21 mouse cellular contexts compared by ENCODE assay signal in genomic region chr12:101667502-101667901, GRCm38 (mm10). TPM values are rescaled to one million over a fixed set of nuclear protein-coding genes. Genes with fewer than 3 reads are reported as not detected.
DNase-seq lines count a peak whose midpoint lies in the region; ATAC-seq and TF ChIP-seq lines count a peak whose summit lies in the region.
"Had no signal": no experiment of that assay in that cellular context is flagged by ENCODE, and none has a peak within 500 bp of the region (broad histone marks: within the 10 kb centered on the region; RNA-seq: fewer than 3 reads in every experiment).

No protein-coding gene starts in this region.

- no peak overlapping the region for H3K4me3 ChIP-seq in stomach, postnatal 0 days (ENCODE audit: low read depth, low read length)
- H3K4me3 ChIP-seq: embryonic facial prominence, embryonic 10.5 days; embryonic facial prominence, embryonic 12.5 days; forebrain, embryonic 13.5 days; forebrain, embryonic 15.5 days had no signal

- 88% methylated on average over 2 of the region's 2 CpGs for WGBS in stomach, postnatal 0 days

- no peak overlapping the region for H3K9ac ChIP-seq in stomach, postnatal 0 days (ENCODE audit: low read length)
- H3K9ac ChIP-seq: embryonic facial prominence, embryonic 12.5 days; forebrain, embryonic 13.5 days; forebrain, embryonic 15.5 days; forebrain, postnatal 0 days had no signal

- ATAC-seq in stomach, postnatal 0 days (ENCODE audit: low FRiP score, low TSS enrichment), result peak; percentile 67
- no peak for ATAC-seq in activated CD4-positive, CD25-positive, alpha-beta regulatory T cell, adult 4 months
- ATAC-seq: forebrain, embryonic 13.5 days; forebrain, embryonic 15.5 days; forebrain, postnatal 0 days; Patski had no signal

- no peak for TF ChIP-seq EP300 in stomach, postnatal 0 days (optimal IDR thresholded peaks at IDR 0.05)

- H3K9me3 ChIP-seq in stomach, postnatal 0 days (ENCODE audit: control insufficient read depth, low read length), result no peaks in the 10 kb centered on the region
- H3K9me3 ChIP-seq: embryonic facial prominence, embryonic 10.5 days; embryonic facial prominence, embryonic 12.5 days; forebrain, embryonic 13.5 days; forebrain, embryonic 15.5 days; G1E had no signal

- no peaks in the 10 kb centered on the region for H3K36me3 ChIP-seq in stomach, postnatal 0 days (ENCODE audit: control insufficient read depth, insufficient read depth, low read length)
- H3K36me3 ChIP-seq: embryonic facial prominence, embryonic 10.5 days; embryonic facial prominence, embryonic 12.5 days; forebrain, embryonic 15.5 days; G1E had no signal

- H3K27ac ChIP-seq in stomach, postnatal 0 days (replicated peaks), result no peak overlapping the region
- H3K27ac ChIP-seq: embryonic facial prominence, embryonic 10.5 days; embryonic facial prominence, embryonic 12.5 days; forebrain, embryonic 13.5 days; forebrain, embryonic 15.5 days had no signal

- no peak overlapping the region for H3K4me2 ChIP-seq in stomach, postnatal 0 days (replicated peaks; ENCODE audit: low read depth)
- H3K4me2 ChIP-seq: embryonic facial prominence, embryonic 12.5 days; forebrain, embryonic 13.5 days; forebrain, embryonic 15.5 days had no signal

- H3K4me1 ChIP-seq in stomach, postnatal 0 days (replicated peaks; ENCODE audit: control insufficient read depth, insufficient read depth), result no peaks in the 10 kb centered on the region
- H3K4me1 ChIP-seq: embryonic facial prominence, embryonic 10.5 days; embryonic facial prominence, embryonic 12.5 days; forebrain, embryonic 13.5 days; forebrain, embryonic 15.5 days had no signal

- DNase-seq in ES-CJ7 (ENCODE audit: low read depth, low spot score) (peak; percentile 38), ZHBTc4 (ENCODE audit: low read depth, low spot score) (peak; percentile 13)
- DNase-seq in stomach, postnatal 0 days (ENCODE audit: low spot score), result no peak
- no peak for DNase-seq in ovary, postnatal 14 days (ENCODE audit: low spot score)
- DNase-seq: adrenal gland, adult 8-10 months; adrenal gland, postnatal 14 days; adrenal gland, postnatal 36 days; cerebellum, adult 11-12 months; cerebellum, adult 2 months; cerebellum, adult 9-10 months; cerebellum, postnatal 10 days; cerebellum, postnatal 25 days; forebrain, postnatal 0 days had no signal

- no peak for TF ChIP-seq CTCF in stomach, postnatal 0 days (IDR thresholded peaks at IDR 0.05; ENCODE audit: low read depth)

- no peaks in the 10 kb centered on the region for H3K27me3 ChIP-seq in stomach, postnatal 0 days (ENCODE audit: control insufficient read depth, insufficient read depth, low read length)
- H3K27me3 ChIP-seq: embryonic facial prominence, embryonic 12.5 days; forebrain, embryonic 13.5 days; forebrain, embryonic 15.5 days had no signal

RNA-seq across cellular contexts. Expression of gene Tc2n, which starts 50.8 kb away (rescaled TPM):
- polyA plus RNA-seq in stomach, postnatal 0 days (2015; fragmentation: Nextera tagmentation; extraction: Ambion mirVana), result 11.6 and 12.5 TPM in 2 replicates
- polyA plus RNA-seq in activated CD4-positive, CD25-positive, alpha-beta regulatory T cell, adult 4 months (2017; shearing (Covaris generic)), result under 1 TPM in 1 of 2 experiments, not detected in 1; 0.09 TPM
- polyA plus RNA-seq: C2C12, G1E had no signal

Comparison
In these comparisons a context has a peak if more than half of its experiments do, and no peak if none do; other contexts are left out.
1. DNase-seq: peak in ES-CJ7 (single experiment) and ZHBTc4 (single experiment); none in stomach, postnatal 0 days (single experiment) and ovary, postnatal 14 days (single experiment).
2. RNA of gene Tc2n, which starts 50.8 kb away (polyA plus RNA-seq): 11.6 to 12.5 TPM in stomach, postnatal 0 days; 0.09 TPM in activated CD4-positive, CD25-positive, alpha-beta regulatory T cell, adult 4 months; every median in the first group is over 10 times any median in the second.